Mouse (Mus musculus) MEL (cell line): Measurements from ENCODE around the gene Pla2g2e. TPM values are rescaled to one million over a fixed set of nuclear protein-coding genes. Genes with fewer than 3 reads are reported as not detected.

Experiments
- DNase-seq: peaks from one replicate; pipeline ENCODE4 v3.0.0; 2011; ENCODE audit warnings: low read depth, low spot score
- H3K27ac ChIP-seq: 2 replicates; pipeline ENCODE4 v1.5.1; 2012; ENCODE audit warnings: low read depth, mild to moderate bottlenecking, control low read depth, low read length, moderate library complexity; ENCODE audit not compliant: control insufficient read depth
- H3K27me3 ChIP-seq, 2 experiments: fragments of 150-350 bp in 1 of 2; sonication (generic) in 1 of 2; 2 replicates each; pipeline ENCODE4 v1.6.1; 2012; ENCODE audit warnings: low read length in 2 of 2, mild to moderate bottlenecking in 2 of 2, improper control_type of control experiment in 1 of 2, moderate library complexity in 1 of 2; ENCODE audit not compliant: insufficient read depth in 2 of 2, control insufficient read depth in 1 of 2
- H3K36me3 ChIP-seq, 2 experiments: 2 replicates each; pipeline ENCODE4 v1.6.1; 2012 to 2014; ENCODE audit warnings: low read length in 2 of 2, improper control_type of control experiment in 1 of 2, inconsistent platforms in 1 of 2, mild to moderate bottlenecking in 1 of 2; ENCODE audit not compliant: insufficient read depth in 2 of 2, control insufficient read depth in 1 of 2
- H3K4me1 ChIP-seq, 2 experiments: fragments of 150-350 bp in 1 of 2; sonication (generic) in 1 of 2; 2 replicates each; pipeline ENCODE4 v1.6.1; 2012; ENCODE audit warnings: low read length in 2 of 2, improper control_type of control experiment in 1 of 2, mild to moderate bottlenecking in 1 of 2; ENCODE audit not compliant: insufficient read depth in 2 of 2, control insufficient read depth in 1 of 2
- H3K4me3 ChIP-seq, 2 experiments: fragments of 150-350 bp in 1 of 2; sonication (generic) in 1 of 2; 2 replicates each; pipeline ENCODE4 v1.5.1; 2012; ENCODE audit warnings: low read depth in 2 of 2, low read length in 2 of 2, mild to moderate bottlenecking in 2 of 2, moderate library complexity in 2 of 2, control low read depth in 1 of 2, improper control_type of control experiment in 1 of 2; ENCODE audit not compliant: control insufficient read depth in 1 of 2, insufficient read depth in 1 of 2
- H3K79me2 ChIP-seq: 2 replicates; pipeline ENCODE4 v1.6.1; 2012; ENCODE audit warnings: mild to moderate bottlenecking, low read length, moderate library complexity; ENCODE audit not compliant: control insufficient read depth, poor library complexity, insufficient read depth
- H3K9ac ChIP-seq: 2 replicates; pipeline ENCODE4 v1.6.1; 2012; ENCODE audit warnings: low read depth, mild to moderate bottlenecking, control low read depth, low read length, moderate library complexity; ENCODE audit not compliant: control insufficient read depth, poor library complexity, severe bottlenecking
- H3K9me3 ChIP-seq: fragments of 150-350 bp; sonication (generic); replicated peaks from 2 replicates; pipeline ENCODE4 v1.6.1; 2012; ENCODE audit warnings: mild to moderate bottlenecking, low read length, improper control_type of control experiment, moderate library complexity; ENCODE audit not compliant: insufficient read depth
- E2F4 ChIP-seq: IDR thresholded peaks from 2 replicates; pipeline ENCODE4 v1.6.1; 2011; ENCODE audit warnings: low read depth, low read length, improper control_type of control experiment, borderline replicate concordance
- GATA1 ChIP-seq: IDR thresholded peaks from 2 replicates; pipeline ENCODE4 v1.6.1; 2011; ENCODE audit warnings: low read depth, low read length, improper control_type of control experiment
- HCFC1 ChIP-seq: IDR thresholded peaks from 2 replicates; pipeline ENCODE4 v1.6.1; 2012; ENCODE audit warnings: low read depth, mild to moderate bottlenecking, inconsistent platforms, low read length, improper control_type of control experiment, moderate library complexity
- JUND ChIP-seq: IDR thresholded peaks from 2 replicates; pipeline ENCODE4 v1.6.1; 2011; ENCODE audit warnings: low read depth, mild to moderate bottlenecking, improper control_type of control experiment, low read length
- KAT2A ChIP-seq: conservative IDR thresholded peaks from 2 replicates; pipeline ENCODE4 v1.6.1; 2012; ENCODE audit warnings: low read depth, low read length, improper control_type of control experiment, inconsistent platforms
- MAFK ChIP-seq: IDR thresholded peaks from 2 replicates; pipeline ENCODE4 v1.6.1; 2011; ENCODE audit warnings: low read depth, mild to moderate bottlenecking, low read length, improper control_type of control experiment, borderline replicate concordance
- MAX ChIP-seq: IDR thresholded peaks from 2 replicates; pipeline ENCODE4 v1.6.1; 2011; ENCODE audit warnings: low read length, improper control_type of control experiment
- MAZ ChIP-seq: IDR thresholded peaks from 2 replicates; pipeline ENCODE4 v1.6.1; 2012; ENCODE audit warnings: low read depth, mild to moderate bottlenecking, inconsistent platforms, low read length, improper control_type of control experiment
- MEF2A ChIP-seq: IDR thresholded peaks from 2 replicates; pipeline ENCODE4 v1.6.1; 2014; ENCODE audit warnings: low read depth, mild to moderate bottlenecking, inconsistent platforms, low read length, improper control_type of control experiment; ENCODE audit not compliant: poor library complexity, insufficient replicate concordance, severe bottlenecking; ENCODE audit errors: extremely low read depth
- MXI1 ChIP-seq: IDR thresholded peaks from 2 replicates; pipeline ENCODE4 v1.6.1; 2011; ENCODE audit warnings: mild to moderate bottlenecking, low read depth, low read length, improper control_type of control experiment
- MYB ChIP-seq: IDR thresholded peaks from 2 replicates; pipeline ENCODE4 v1.6.1; 2011; ENCODE audit warnings: mild to moderate bottlenecking, low read depth, low read length, improper control_type of control experiment
- NRF1 ChIP-seq: IDR thresholded peaks from 2 replicates; pipeline ENCODE4 v1.6.1; 2014; ENCODE audit warnings: low read depth, mild to moderate bottlenecking, inconsistent platforms, low read length, improper control_type of control experiment, moderate library complexity; ENCODE audit not compliant: poor library complexity, insufficient read depth, severe bottlenecking
- POLR2AphosphoS5 ChIP-seq: IDR thresholded peaks from 2 replicates; pipeline ENCODE4 v1.6.1; 2012; ENCODE audit warnings: low read depth, borderline replicate concordance, mild to moderate bottlenecking, inconsistent platforms, low read length, moderate library complexity, mixed read lengths
- RAD21 ChIP-seq: IDR thresholded peaks from 2 replicates; pipeline ENCODE4 v1.6.1; 2011; ENCODE audit warnings: mild to moderate bottlenecking, low read depth, low read length, improper control_type of control experiment
- SIN3A ChIP-seq: IDR thresholded peaks from 2 replicates; pipeline ENCODE4 v1.6.1; 2012; ENCODE audit warnings: low read length, improper control_type of control experiment, inconsistent platforms
- SMC3 ChIP-seq: IDR thresholded peaks from 2 replicates; pipeline ENCODE4 v1.6.1; 2011; ENCODE audit warnings: low read depth, low read length, improper control_type of control experiment
- TAL1 ChIP-seq: IDR thresholded peaks from 2 replicates; pipeline ENCODE4 v1.6.1; 2012; ENCODE audit warnings: mild to moderate bottlenecking, inconsistent platforms, low read length, moderate library complexity, mixed read lengths
- UBTF ChIP-seq: IDR thresholded peaks from 2 replicates; pipeline ENCODE4 v1.6.1; 2012; ENCODE audit warnings: low read depth, mild to moderate bottlenecking, inconsistent platforms, low read length, improper control_type of control experiment, moderate library complexity, borderline replicate concordance; ENCODE audit not compliant: insufficient read depth
- USF2 ChIP-seq, 2 experiments: IDR thresholded peaks; 2 replicates each; pipeline ENCODE4 v1.6.1; 2011 to 2012; ENCODE audit warnings: improper control_type of control experiment in 2 of 2, low read length in 2 of 2, borderline replicate concordance in 1 of 2, inconsistent platforms in 1 of 2, low read depth in 1 of 2, mild to moderate bottlenecking in 1 of 2; ENCODE audit not compliant: insufficient read depth in 1 of 2
- ZMIZ1 ChIP-seq: IDR thresholded peaks from 2 replicates; pipeline ENCODE4 v1.6.1; 2012; ENCODE audit warnings: low read depth, mild to moderate bottlenecking, inconsistent platforms, low read length, improper control_type of control experiment, moderate library complexity
- polyA plus RNA-seq, 2 experiments: library from polyadenylated mRNA; stranded (reverse) in 1 of 2; unstranded in 1 of 2; fragments of >175 nt in 1 of 2; fragments of >200 nt in 1 of 2; gene quantifications; 2 replicates each; pipeline versions ENCODE4 v1.2.1 to v1.2.4; 2012; ENCODE audit warnings: low replicate concordance in 2 of 2, low read depth in 1 of 2; ENCODE audit not compliant: insufficient read length in 2 of 2, insufficient read depth in 1 of 2, missing spikeins in 1 of 2
- total RNA-seq: library from RNA; depleted of rRNA; stranded (reverse); fragments of 300-350 nt; gene quantifications from 2 replicates; pipeline ENCODE4 v1.2.3, GENCODE M21; 2012

Pla2g2e gene
- total and polyA plus RNA-seq, 3 experiments: not detected

- no peaks in the 10 kb centered on the region; a peak in 1 of 4 replicates for H3K36me3 ChIP-seq
- TF ChIP-seq MAFK: no peak
Observed at GRCm38 (mm10) chr4:138899361-138899760, 21.6 kb downstream of the Pla2g2e start.

GRCm38 (mm10) chr4:138905624-138906337 is 28.0 kb downstream of the Pla2g2e start:
- Histone ChIP-seq H3K9ac (no peak overlapping the region), H3K36me3 (peaks cover 0 to 2% of the 10 kb centered on the region in 2 experiments; a peak in 1 of 4 replicates), H3K79me2 (no peaks in the 10 kb centered on the region), H3K4me1 (no peaks in the 10 kb centered on the region), H3K9me3 (no peaks in the 10 kb centered on the region), H3K27me3 (no peaks in the 10 kb centered on the region), H3K27ac (no peak overlapping the region), H3K4me3 (no peak overlapping the region)
- no peak for DNase-seq
- TF ChIP-seq SMC3 (no peak), RAD21 (no peak), KAT2A (no peak), GATA1 (no peak), E2F4 (no peak), MAFK (no peak), MYB (no peak), NRF1 (no peak), USF2 (IDR thresholded peaks at IDR 0.05; ENCODE audit: borderline replicate concordance in 1 of 2, insufficient read depth in 1 of 2, low read depth in 1 of 2, low read length in 2 of 2) (no peak), UBTF (no peak), MAZ (no peak), MAX (no peak), TAL1 (no peak), MEF2A (no peak), HCFC1 (no peak), POLR2AphosphoS5 (no peak), JUND (no peak), MXI1 (no peak), ZMIZ1 (no peak), SIN3A (no peak)

More at GRCm38 (mm10) chr4:138899361-138899760, 21.6 kb downstream of the Pla2g2e start:
- DNase-seq: no peak
- H3K4me3 ChIP-seq: no peak overlapping the region
- H3K4me1 ChIP-seq: no peaks in the 10 kb centered on the region
- H3K79me2 ChIP-seq: no peaks in the 10 kb centered on the region
- H3K9ac ChIP-seq: no peak overlapping the region
- H3K27me3 ChIP-seq: no peaks in the 10 kb centered on the region
- no peak overlapping the region for H3K27ac ChIP-seq
- no peaks in the 10 kb centered on the region for H3K9me3 ChIP-seq
